Comparison of ENCODE assay signal across 24 mouse cellular contexts in the genomic region with DNA sequence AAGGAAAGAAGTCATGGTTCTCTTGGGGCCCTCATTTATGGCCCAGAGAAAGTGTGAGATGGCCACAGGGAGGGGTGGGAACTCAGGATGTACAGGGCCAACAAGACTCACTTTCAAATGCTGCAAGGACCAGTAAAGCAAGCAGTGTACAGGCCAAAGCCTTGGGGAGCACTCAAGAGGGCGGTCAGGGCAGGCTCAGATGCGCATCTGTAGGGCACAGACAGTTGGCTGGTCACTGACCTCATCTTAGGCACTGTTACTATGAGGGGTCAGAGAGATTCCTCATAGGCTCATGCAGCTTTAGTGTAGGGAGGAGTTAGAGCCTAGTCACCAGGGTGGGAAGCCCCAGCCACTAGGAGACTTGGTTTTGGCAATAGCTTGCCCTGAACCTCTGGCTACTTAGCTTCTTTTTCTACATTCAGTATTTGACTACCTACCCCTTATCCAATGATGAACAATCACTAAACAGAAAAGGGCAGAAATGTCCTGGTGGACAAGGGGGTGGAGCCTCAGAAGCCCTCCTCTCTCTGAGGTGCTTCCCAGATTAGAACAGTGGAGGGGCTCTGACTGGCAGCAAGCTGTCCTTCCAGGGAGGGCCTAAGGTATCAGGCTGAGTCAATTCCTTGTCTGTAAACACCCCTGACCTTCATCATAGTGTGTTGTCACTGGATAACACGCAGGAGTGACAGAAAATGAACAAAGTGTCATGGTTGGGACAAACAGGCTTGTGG. TPM values are rescaled to one million over a fixed set of nuclear protein-coding genes. Genes with fewer than 3 reads are reported as not detected.
DNase-seq lines count a peak whose midpoint lies in the region; ATAC-seq and TF ChIP-seq lines count a peak whose summit lies in the region.
"Had no signal": no experiment of that assay in that cellular context is flagged by ENCODE, and none has a peak within 500 bp of the region (broad histone marks: within the 10 kb centered on the region; RNA-seq: fewer than 3 reads in every experiment).

No protein-coding gene starts in this region.

- H3K36me3 ChIP-seq in embryonic facial prominence, embryonic 13.5 days = peaks cover 54% of the 10 kb centered on the region
- peaks cover 56% of the 10 kb centered on the region for H3K36me3 ChIP-seq in embryonic facial prominence, embryonic 10.5 days (replicated peaks)
- H3K36me3 ChIP-seq in heart, postnatal 0 days (replicated peaks; ENCODE audit: control insufficient read depth, insufficient read depth, low read length) = peaks cover 53% of the 10 kb centered on the region
- H3K36me3 ChIP-seq in kidney, embryonic 15.5 days = peaks cover 52% of the 10 kb centered on the region

- no peaks in the 10 kb centered on the region for H3K9me3 ChIP-seq in embryonic facial prominence, embryonic 13.5 days
- H3K9me3 ChIP-seq in embryonic facial prominence, embryonic 10.5 days = peaks cover 4% of the 10 kb centered on the region; the same call in 1 of the 2 replicates
- no peaks in the 10 kb centered on the region for H3K9me3 ChIP-seq in heart, postnatal 0 days (replicated peaks; ENCODE audit: control insufficient read depth, low read length)
- H3K9me3 ChIP-seq in kidney, embryonic 15.5 days (replicated peaks) = no peaks in the 10 kb centered on the region
- H3K9me3 ChIP-seq: forebrain, embryonic 13.5 days; lung, embryonic 15.5 days; midbrain, embryonic 15.5 days; neural tube, embryonic 12.5 days had no signal

- H3K4me2 ChIP-seq in embryonic facial prominence, embryonic 13.5 days = no peak overlapping the region
- no peak overlapping the region for H3K4me2 ChIP-seq in heart, postnatal 0 days (ENCODE audit: low read depth, low read length)
- H3K4me2 ChIP-seq in kidney, embryonic 15.5 days = no peak overlapping the region
- H3K4me2 ChIP-seq: forebrain, embryonic 13.5 days; hindbrain, embryonic 14.5 days; limb, embryonic 13.5 days; liver, embryonic 11.5 days; lung, embryonic 15.5 days; midbrain, embryonic 15.5 days; neural tube, embryonic 12.5 days had no signal

- intact Hi-C loops in heart, postnatal 10 days (cut with DNase I) = no loop called here

- H3K4me3 ChIP-seq in embryonic facial prominence, embryonic 13.5 days = no peak overlapping the region
- no peak overlapping the region for H3K4me3 ChIP-seq in embryonic facial prominence, embryonic 10.5 days
- no peak overlapping the region for H3K4me3 ChIP-seq in heart, postnatal 0 days (ENCODE audit: low read depth, low read length)
- H3K4me3 ChIP-seq in kidney, embryonic 15.5 days (replicated peaks) = no peak overlapping the region
- H3K4me3 ChIP-seq: forebrain, embryonic 13.5 days; limb, embryonic 13.5 days; lung, embryonic 15.5 days; midbrain, embryonic 10.5 days; midbrain, embryonic 15.5 days; neural tube, embryonic 12.5 days had no signal

- 88% methylated on average over 3 of the region's 3 CpGs for WGBS in embryonic facial prominence, embryonic 13.5 days
- 90% methylated on average over 3 of the region's 3 CpGs for WGBS in embryonic facial prominence, embryonic 10.5 days
- 74% methylated on average over 3 of the region's 3 CpGs for WGBS in heart, postnatal 0 days
- WGBS in kidney, embryonic 15.5 days = 80% methylated on average over 3 of the region's 3 CpGs

- TF ChIP-seq CTCF in heart, postnatal 0 days (IDR thresholded peaks at IDR 0.05; ENCODE audit: low read depth) = no peak

- ATAC-seq in embryonic facial prominence, embryonic 13.5 days (ENCODE audit: insufficient number of reproducible peaks, insufficient read depth, low FRiP score, low TSS enrichment, low read depth) = no peak
- no peak for ATAC-seq in heart, postnatal 0 days (ENCODE audit: insufficient read depth, low read depth)
- no peak for ATAC-seq in kidney, embryonic 15.5 days (replicated peaks; ENCODE audit: low FRiP score)
- ATAC-seq: CD4-positive, CD25-positive, alpha-beta regulatory T cell, adult 4 months; forebrain, embryonic 13.5 days; intestine, postnatal 0 days; midbrain, embryonic 15.5 days had no signal

- DNase-seq in embryonic facial prominence, embryonic 10.5 days (ENCODE audit: low spot score) = no peak
- DNase-seq in heart, postnatal 0 days (ENCODE audit: low spot score) = no peak
- DNase-seq in heart, postnatal 10 days = no peak
- DNase-seq in kidney, postnatal 14 days = no peak
- DNase-seq in spleen, postnatal 4 days (ENCODE audit: low spot score in 2 of 2) = no peak
- DNase-seq: cerebellum, adult 18-20 months; cerebellum, postnatal 14 days; gastrocnemius, postnatal 10 days; layer of hippocampus, postnatal 36 days; right cerebral cortex, adult 18-20 months; thymus, adult 2 months; thymus, postnatal 36 days had no signal

- no peak overlapping the region for H3K27ac ChIP-seq in embryonic facial prominence, embryonic 13.5 days
- H3K27ac ChIP-seq in embryonic facial prominence, embryonic 10.5 days (replicated peaks) = no peak overlapping the region
- peak overlapping the region; percentile 61 for H3K27ac ChIP-seq in heart, postnatal 0 days (ENCODE audit: low read depth)
- H3K27ac ChIP-seq in kidney, embryonic 15.5 days = 0 out of 2 replicates have a peak overlapping the region, but pooled peaks have one; percentile 33
- H3K27ac ChIP-seq: forebrain, embryonic 13.5 days; hindbrain, embryonic 14.5 days; limb, embryonic 13.5 days; lung, embryonic 15.5 days; midbrain, embryonic 10.5 days; midbrain, embryonic 15.5 days; neural tube, embryonic 12.5 days had no signal

- TF ChIP-seq EP300 in heart, postnatal 0 days (IDR thresholded peaks at IDR 0.05; ENCODE audit: low read depth) = no peak

- H3K27me3 ChIP-seq in embryonic facial prominence, embryonic 13.5 days = no peaks in the 10 kb centered on the region
- H3K27me3 ChIP-seq in embryonic facial prominence, embryonic 10.5 days (replicated peaks; ENCODE audit: low read depth, poor library complexity, severe bottlenecking) = no peaks in the 10 kb centered on the region
- H3K27me3 ChIP-seq in heart, postnatal 0 days (ENCODE audit: control insufficient read depth, insufficient read depth, low read length) = no peaks in the 10 kb centered on the region
- no peaks in the 10 kb centered on the region for H3K27me3 ChIP-seq in kidney, embryonic 15.5 days
- H3K27me3 ChIP-seq: forebrain, embryonic 13.5 days; limb, embryonic 13.5 days; lung, embryonic 15.5 days; midbrain, embryonic 15.5 days; neural tube, embryonic 12.5 days had no signal

- H3K9ac ChIP-seq in embryonic facial prominence, embryonic 13.5 days = 0 out of 2 replicates have a peak overlapping the region, but pooled peaks have one; percentile 3
- no peak overlapping the region for H3K9ac ChIP-seq in heart, postnatal 0 days (replicated peaks; ENCODE audit: low read depth, low read length)
- H3K9ac ChIP-seq in kidney, embryonic 15.5 days = no peak overlapping the region
- H3K9ac ChIP-seq: forebrain, embryonic 13.5 days; hindbrain, embryonic 14.5 days; limb, embryonic 13.5 days; lung, embryonic 15.5 days; midbrain, embryonic 15.5 days; neural tube, embryonic 12.5 days had no signal

- H3K4me1 ChIP-seq in embryonic facial prominence, embryonic 13.5 days = peaks cover 32% of the 10 kb centered on the region
- H3K4me1 ChIP-seq in embryonic facial prominence, embryonic 10.5 days = peaks cover 31% of the 10 kb centered on the region
- H3K4me1 ChIP-seq in heart, postnatal 0 days (ENCODE audit: control insufficient read depth, insufficient read depth) = peaks cover 6% of the 10 kb centered on the region; the same call in 1 of the 2 replicates
- peaks cover 23% of the 10 kb centered on the region for H3K4me1 ChIP-seq in kidney, embryonic 15.5 days
- H3K4me1 ChIP-seq: lung, embryonic 15.5 days had no signal

RNA-seq across cellular contexts. Expression of gene Atp1a1, which starts 29.9 kb away (rescaled TPM):
- polyA plus RNA-seq in embryonic facial prominence, embryonic 13.5 days (2015; fragmentation: Nextera tagmentation; extraction: Ambion mirVana) = 61.7 and 65.4 TPM in 2 replicates
- 38.4 and 45.5 TPM in 2 replicates for polyA plus RNA-seq in embryonic facial prominence, embryonic 10.5 days (2016; fragmentation: Nextera tagmentation; extraction: Ambion mirVana)
- total RNA-seq in heart, postnatal 0 days (2014; rRNA removed; ENCODE audit: low replicate concordance) = 914 and 1,212 TPM in 2 replicates
- polyA plus RNA-seq in heart, postnatal 0 days (2015; fragmentation: Nextera tagmentation; extraction: Ambion mirVana) = 227 and 257 TPM in 2 replicates
- total RNA-seq in heart, postnatal 10 days (2021) = 1,000 to 10,000 TPM in 1 of 2 experiments, 100 to 1,000 TPM in 1; 897 to 1,002 TPM
- polyA plus RNA-seq in kidney, embryonic 15.5 days (2015; fragmentation: Nextera tagmentation; extraction: Ambion mirVana) = 220 and 247 TPM in 2 replicates

Comparison
In these comparisons a context has a peak if more than half of its experiments do, and no peak if none do; other contexts are left out.
1. H3K27ac ChIP-seq: peak in heart, postnatal 0 days (single experiment) and kidney, embryonic 15.5 days (single experiment); none in embryonic facial prominence, embryonic 13.5 days (single experiment) and embryonic facial prominence, embryonic 10.5 days (single experiment).